Mouse (Mus musculus): ENCODE measurements around the gene Xpnpep1.

The Xpnpep1 gene

DNA sequence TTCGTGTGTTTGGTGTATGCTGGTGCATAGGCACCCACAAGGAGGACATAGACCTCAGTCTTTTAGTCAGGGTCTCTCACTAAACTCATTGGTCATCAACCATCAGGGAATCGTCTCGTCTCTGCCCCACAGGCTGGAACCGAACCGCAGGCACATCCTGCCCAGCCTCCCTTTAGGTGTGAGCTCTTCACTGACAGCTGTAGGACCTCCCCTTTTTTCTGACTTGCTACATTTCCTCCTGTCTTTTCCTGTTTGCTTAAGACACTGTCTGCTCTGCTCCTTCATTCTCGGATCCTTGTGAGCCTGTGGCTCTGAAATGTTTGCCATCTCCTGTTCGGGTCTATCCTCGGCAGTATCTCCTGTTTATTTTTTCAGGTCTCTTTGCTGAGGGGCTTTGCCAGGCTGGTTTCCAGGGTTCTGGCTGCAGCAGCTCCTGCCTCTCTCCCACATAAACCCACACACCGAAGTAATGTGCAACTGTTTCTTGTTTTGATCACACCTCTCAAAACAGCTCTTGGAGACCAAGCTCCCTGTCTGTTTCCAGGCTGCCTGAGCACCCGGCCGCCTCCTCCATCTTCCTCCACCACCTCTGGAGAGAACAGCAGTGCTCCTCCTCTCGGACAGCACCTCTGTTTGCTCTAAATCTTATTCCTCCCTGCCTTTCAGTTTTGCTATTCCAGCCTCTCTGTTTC, 60.8 kb downstream of the Xpnpep1 start:
- DNase-seq, result no peak

DNA sequence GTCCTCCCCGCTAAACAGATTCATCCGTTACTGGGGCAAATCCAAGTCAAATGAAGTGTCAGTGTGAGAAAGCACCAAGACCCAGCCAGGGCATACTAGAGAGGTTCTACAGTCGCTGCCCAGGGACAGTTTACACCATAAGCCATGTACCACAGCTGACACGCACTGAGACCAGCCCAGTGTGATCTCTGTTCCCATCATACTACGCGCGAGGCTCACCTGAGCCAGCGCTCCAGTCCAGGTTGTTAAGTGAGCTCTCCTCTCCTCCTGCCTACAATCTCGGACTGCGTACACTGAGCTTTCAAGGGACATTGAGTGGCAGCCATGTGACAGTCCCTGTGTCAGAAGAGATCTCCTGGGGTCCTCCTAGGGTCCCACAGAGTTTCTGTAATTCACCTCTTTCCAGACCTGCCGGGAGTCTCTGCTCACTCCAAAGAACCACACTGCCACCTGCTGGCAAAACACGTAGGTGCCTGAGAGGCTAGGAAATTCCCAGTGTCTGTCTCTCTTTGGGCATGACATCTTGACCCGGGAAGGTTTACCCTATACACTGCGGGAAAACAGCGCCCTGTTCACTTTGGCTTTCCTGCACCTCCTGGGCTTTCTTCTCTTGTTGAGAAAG, 64.3 kb downstream of the Xpnpep1 start:
- DNase-seq, result no peak

DNA sequence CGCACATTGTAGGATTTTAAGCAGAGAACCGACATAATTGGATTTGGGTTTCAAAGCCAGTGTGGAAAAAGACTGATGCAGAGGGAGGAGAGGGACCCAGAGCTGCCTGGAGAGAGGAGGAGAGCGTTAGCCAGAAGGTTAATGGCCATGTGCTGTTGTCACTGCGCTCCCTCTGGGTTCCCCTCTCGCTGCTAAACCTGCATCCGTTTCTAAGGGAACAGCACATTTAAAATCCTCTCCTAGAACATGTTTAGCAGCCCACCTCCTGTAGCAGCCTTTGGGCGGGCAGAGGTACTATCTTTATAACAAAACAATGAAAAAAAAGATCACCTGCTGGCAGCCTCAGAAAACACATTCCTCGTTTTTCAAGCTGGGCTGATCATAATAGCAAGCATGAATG, 73.7 kb downstream of the Xpnpep1 start:
- no peak for DNase-seq

DNA sequence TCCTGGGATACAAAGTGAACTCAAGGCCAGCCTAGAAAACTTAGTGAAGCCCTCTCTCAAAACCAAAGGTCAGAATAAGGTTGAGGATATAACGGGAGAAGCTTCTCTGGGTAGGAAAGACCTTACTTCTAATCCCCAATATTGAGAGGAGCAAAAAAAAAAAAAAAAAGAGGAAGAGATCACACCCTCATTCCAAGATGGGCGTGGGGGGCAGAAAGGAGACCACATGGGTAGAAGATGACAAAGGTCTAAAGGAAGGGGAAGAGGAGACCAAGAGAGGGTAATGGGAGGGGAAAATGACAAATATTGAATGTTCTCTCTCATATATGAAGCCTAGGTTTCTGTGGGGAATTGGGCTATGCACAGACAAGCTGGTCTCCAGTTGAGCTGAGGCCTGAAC, 77.3 kb downstream of the Xpnpep1 start:
- no peak for DNase-seq

- no peak for DNase-seq
Observed at GRCm38 (mm10) chr19:52922678-52923495, 117.1 kb downstream of the Xpnpep1 start.

DNA sequence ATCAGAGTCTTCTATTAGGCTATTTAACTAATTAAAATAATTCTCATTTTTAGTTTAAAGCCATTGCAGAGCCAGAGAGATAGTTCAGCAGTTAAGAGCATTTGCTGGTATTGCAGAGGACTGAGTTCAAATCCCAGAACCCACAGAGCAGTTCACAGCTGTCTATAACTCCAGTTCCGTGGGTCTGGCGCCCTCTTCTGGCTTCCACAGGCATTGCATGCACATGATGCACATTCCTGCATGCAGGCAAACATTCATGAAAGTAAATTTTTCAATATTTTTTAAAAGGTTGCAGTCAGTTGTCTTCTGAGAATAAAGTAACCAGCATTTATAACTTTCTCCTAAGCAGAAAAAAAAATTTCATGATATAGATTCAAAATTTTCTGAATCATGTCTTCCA, 135.8 kb downstream of the Xpnpep1 start:
- no peak for DNase-seq

DNA sequence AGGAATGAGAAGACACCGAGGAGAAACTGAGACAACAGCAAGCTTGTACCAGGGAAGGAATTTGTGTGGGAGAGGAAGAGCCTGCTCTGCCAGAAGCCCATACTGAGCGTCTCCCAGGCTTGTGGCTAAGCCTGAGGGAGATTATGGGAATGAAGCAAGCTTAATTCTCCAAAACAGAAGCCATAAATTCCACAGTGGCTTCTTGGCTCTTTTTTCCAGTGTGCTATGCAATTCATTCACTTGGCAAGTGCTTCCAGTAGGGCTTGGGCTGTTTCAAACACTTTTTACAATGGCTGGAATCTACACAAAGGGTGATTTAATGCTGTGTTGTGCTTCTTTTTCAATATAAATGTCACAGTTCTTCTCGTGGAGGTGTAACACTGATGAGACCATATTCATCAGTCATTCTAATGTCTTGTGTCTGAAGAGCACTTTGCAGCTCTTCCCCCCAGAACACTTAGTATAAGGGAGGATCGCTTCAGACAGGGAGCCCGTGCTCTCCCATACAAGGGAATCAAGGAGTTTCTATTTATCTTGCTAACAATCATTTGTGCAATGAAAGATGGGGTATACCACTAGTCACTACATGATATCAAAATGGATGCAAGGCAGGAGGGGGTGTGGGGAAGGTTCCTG, 148.1 kb downstream of the Xpnpep1 start:
- DNase-seq, result no peak
